Mouse (Mus musculus) bone marrow, adult 2 months (tissue): ENCODE data around the gene Zfp882. TPM values are rescaled to one million over a fixed set of nuclear protein-coding genes. Genes with fewer than 3 reads are reported as not detected.

Source experiments
- H3K27ac ChIP-seq: fragments of 200-500 bp; 2 replicates; pipeline ENCODE4 v1.5.1; 2012; ENCODE audit warnings: low read depth, mild to moderate bottlenecking, control low read depth, inconsistent platforms, low read length; ENCODE audit not compliant: control insufficient read depth, poor library complexity, insufficient read depth
- H3K4me1 ChIP-seq: fragments of 200-500 bp; 2 replicates; pipeline ENCODE4 v1.6.1; 2011; ENCODE audit warnings: low read length; ENCODE audit not compliant: control insufficient read depth, insufficient read depth
- H3K4me3 ChIP-seq: fragments of 200-500 bp; replicated peaks from 2 replicates; pipeline ENCODE3; 2011; ENCODE audit warnings: mild to moderate bottlenecking, low read depth, low read length, control low read depth; ENCODE audit not compliant: control insufficient read depth
- CTCF ChIP-seq: fragments of 200-500 bp; IDR thresholded peaks from 2 replicates; pipeline ENCODE4 v1.5.1; 2011; ENCODE audit warnings: low read length, control low read depth; ENCODE audit not compliant: control insufficient read depth, insufficient read depth
- POLR2A ChIP-seq: fragments of 200-500 bp; IDR thresholded peaks from 2 replicates; pipeline ENCODE4 v1.6.1; 2011; ENCODE audit warnings: low read depth, mild to moderate bottlenecking, control low read depth, low read length, borderline replicate concordance; ENCODE audit not compliant: control insufficient read depth
- WGBS: fragments of 180-500 bp; shearing (Covaris S2); methylation state at CpG from one replicate; pipeline ENCODE4 v1.1.7; 2018; 5-methylcytosine and 5-hydroxymethylcytosine counted together
- polyA plus RNA-seq: library from polyadenylated mRNA; stranded (reverse); fragments of >200 nt; gene quantifications from 2 replicates; pipeline ENCODE4 v1.2.4, GENCODE M21; 2011; ENCODE audit warnings: low replicate concordance; ENCODE audit not compliant: missing spikeins, insufficient read depth, insufficient read length

Gene Zfp882
- polyA plus RNA-seq, 1 experiment, result 1.1 TPM

DNA sequence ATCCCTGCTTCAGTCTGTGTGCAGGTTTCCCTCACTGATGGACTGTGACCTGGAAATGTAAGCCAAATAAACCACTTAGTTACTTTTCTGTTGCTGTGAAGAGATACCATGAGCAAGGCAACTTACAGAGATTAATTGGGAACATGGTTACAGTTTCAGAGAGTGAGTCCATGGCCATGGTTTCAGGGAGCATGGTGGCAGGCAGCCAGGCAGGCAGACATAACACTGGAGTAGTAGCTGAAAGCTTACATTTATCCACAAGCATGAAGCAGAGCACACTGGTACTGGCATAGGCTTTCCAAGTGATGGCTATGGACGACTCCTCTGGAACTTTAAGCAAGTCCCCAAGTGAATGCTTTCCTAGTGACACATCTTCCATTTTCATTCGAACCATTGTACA is 56.8 kb downstream of the Zfp882 start:
- TF ChIP-seq POLR2A, result no peak
- TF ChIP-seq CTCF, result no peak
- no peaks in the 10 kb centered on the region; the same call in 1 of the 2 replicates for H3K4me1 ChIP-seq
- H3K4me3 ChIP-seq, result no peak overlapping the region
- H3K27ac ChIP-seq, result no peak overlapping the region
- 88% methylated on average over 2 of the region's 2 CpGs for WGBS

Other genes with a start within 250 kb of the Zfp882 start
- gene Unc13a, start 236.9 kb upstream of the Zfp882 start, polyA plus RNA-seq, result 0.18 TPM in 1 of 2 replicates, not detected in the other
- gene Jak3, start 232.3 kb upstream of the Zfp882 start, polyA plus RNA-seq, result 7.5 and 15.6 TPM in 2 replicates
- gene Insl3, start 219.4 kb upstream of the Zfp882 start, polyA plus RNA-seq, result 10.2 and 16.7 TPM in 2 replicates
- gene B3gnt3, start 206.8 kb upstream of the Zfp882 start, polyA plus RNA-seq, result 1.3 and 2.3 TPM in 2 replicates
- 79.3 and 144 TPM in 2 replicates for gene Fcho1, start 182.9 kb upstream of the Zfp882 start, polyA plus RNA-seq
- 0.70 and 1.8 TPM in 2 replicates for gene Zfp709, start 26.6 kb upstream of the Zfp882 start, polyA plus RNA-seq
- 7.9 and 8.3 TPM in 2 replicates for gene Zfp617, start within 50 bp of the Zfp882 start, polyA plus RNA-seq
- 7.4 and 10.4 TPM in 2 replicates for gene Zfp961, start 42.4 kb downstream of the Zfp882 start, polyA plus RNA-seq
- gene Cyp4f18, start 101.0 kb downstream of the Zfp882 start, polyA plus RNA-seq, result 48.0 and 160 TPM in 2 replicates
- gene Olfr372, start 132.6 kb downstream of the Zfp882 start, polyA plus RNA-seq, result not detected in 2 replicates
- not detected in 2 replicates for gene Olfr373, start 174.6 kb downstream of the Zfp882 start, polyA plus RNA-seq
- gene Olfr374, start 198.4 kb downstream of the Zfp882 start, polyA plus RNA-seq, result 0.18 and 0.30 TPM in 2 replicates
- 80.7 and 138 TPM in 2 replicates for gene Tpm4, start 226.4 kb downstream of the Zfp882 start, polyA plus RNA-seq